24 mouse cellular contexts compared by ENCODE assay signal in the genomic region with DNA sequence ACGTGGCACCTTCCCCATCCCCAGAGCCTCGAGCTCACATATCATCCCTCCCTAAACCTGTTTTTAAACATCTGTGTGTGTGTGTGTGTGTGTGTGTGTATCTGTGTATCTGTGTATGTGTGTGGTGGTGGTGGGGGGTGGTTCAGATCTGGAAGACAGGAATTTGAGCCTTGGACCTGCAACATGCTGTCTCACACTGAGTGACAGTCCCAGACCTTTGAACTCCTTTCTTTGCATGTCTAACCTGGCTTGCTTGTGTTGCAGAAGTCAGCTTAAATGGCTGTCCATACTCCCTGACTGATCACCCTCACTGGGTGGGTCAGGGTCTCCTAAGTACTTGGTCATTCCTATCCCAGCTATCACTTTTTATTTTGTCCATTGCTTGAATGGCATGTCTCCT. TPM values are rescaled to one million over a fixed set of nuclear protein-coding genes. Genes with fewer than 3 reads are reported as not detected.
A peak's percentile ranks its signal among the peaks of the same experiment; 100 is the strongest.
DNase-seq lines count a peak whose midpoint lies in the region; ATAC-seq and TF ChIP-seq lines count a peak whose summit lies in the region.
"Had no signal": no experiment of that assay in that cellular context is flagged by ENCODE, and none has a peak within 500 bp of the region (broad histone marks: within the 10 kb centered on the region; RNA-seq: fewer than 3 reads in every experiment).

No protein-coding gene starts in this region.

- H3K36me3 ChIP-seq in intestine, embryonic 15.5 days = no peaks in the 10 kb centered on the region
- H3K36me3 ChIP-seq in small intestine, adult 2 months (ENCODE audit: control insufficient read depth, insufficient read depth, low read length) = no peaks in the 10 kb centered on the region
- H3K36me3 ChIP-seq: embryonic facial prominence, embryonic 15.5 days; midbrain, embryonic 13.5 days; neural tube, embryonic 13.5 days had no signal

- no peaks in the 10 kb centered on the region for H3K9me3 ChIP-seq in intestine, embryonic 15.5 days
- H3K9me3 ChIP-seq: embryonic facial prominence, embryonic 15.5 days; forebrain, embryonic 13.5 days; megakaryocyte, embryonic 14.5 days; midbrain, embryonic 13.5 days; neural tube, embryonic 13.5 days had no signal

- no peak overlapping the region for H3K4me3 ChIP-seq in embryonic fibroblast, embryonic 13.5 days (ENCODE audit: insufficient read depth, low read length)
- no peak overlapping the region for H3K4me3 ChIP-seq in intestine, embryonic 15.5 days (replicated peaks)
- H3K4me3 ChIP-seq in small intestine, adult 2 months (ENCODE audit: low read depth, low read length) = no peak overlapping the region
- H3K4me3 ChIP-seq: embryonic facial prominence, embryonic 15.5 days; forebrain, embryonic 13.5 days; megakaryocyte, embryonic 14.5 days; midbrain, embryonic 13.5 days; neural tube, embryonic 13.5 days had no signal

- no peak overlapping the region for H3K9ac ChIP-seq in intestine, embryonic 15.5 days
- H3K9ac ChIP-seq: embryonic facial prominence, embryonic 15.5 days; forebrain, embryonic 13.5 days; liver, embryonic 14.5 days; midbrain, embryonic 13.5 days; neural tube, embryonic 13.5 days had no signal

- no peak for TF ChIP-seq CTCF in embryonic fibroblast, embryonic 13.5 days (IDR thresholded peaks at IDR 0.05; ENCODE audit: borderline replicate concordance, insufficient read depth, low read length)
- no peak for TF ChIP-seq CTCF in small intestine, adult 2 months (IDR thresholded peaks at IDR 0.05; ENCODE audit: extremely low read depth, insufficient read length, insufficient replicate concordance, low read depth, low read length)

- H3K27ac ChIP-seq in embryonic fibroblast, embryonic 13.5 days (ENCODE audit: insufficient read depth, low read length) = peak overlapping the region; percentile 38
- peak overlapping the region; percentile 27 for H3K27ac ChIP-seq in intestine, embryonic 15.5 days
- peak overlapping the region; percentile 69 for H3K27ac ChIP-seq in small intestine, adult 2 months (ENCODE audit: insufficient read depth, low read depth, low read length)
- H3K27ac ChIP-seq: embryonic facial prominence, embryonic 15.5 days; forebrain, embryonic 13.5 days; liver, embryonic 14.5 days; midbrain, embryonic 13.5 days; neural tube, embryonic 13.5 days had no signal

- no peaks in the 10 kb centered on the region for H3K27me3 ChIP-seq in intestine, embryonic 15.5 days (replicated peaks)
- no peaks in the 10 kb centered on the region for H3K27me3 ChIP-seq in small intestine, adult 2 months (ENCODE audit: control insufficient read depth, insufficient read depth, low read length)
- H3K27me3 ChIP-seq: embryonic facial prominence, embryonic 15.5 days; forebrain, embryonic 13.5 days; midbrain, embryonic 13.5 days; neural tube, embryonic 13.5 days had no signal

- peaks cover 42% of the 10 kb centered on the region for H3K4me1 ChIP-seq in embryonic fibroblast, embryonic 13.5 days (ENCODE audit: control insufficient read depth, insufficient read depth, low read length)
- H3K4me1 ChIP-seq in intestine, embryonic 15.5 days (replicated peaks) = peaks cover 59% of the 10 kb centered on the region
- H3K4me1 ChIP-seq in small intestine, adult 2 months (ENCODE audit: control insufficient read depth, insufficient read depth, insufficient read length, low read length) = peaks cover 24% of the 10 kb centered on the region

- 87% methylated on average over 2 of the region's 2 CpGs for WGBS in intestine, embryonic 15.5 days
- 82% methylated on average over 2 of the region's 2 CpGs for WGBS in small intestine, adult 2 months

- TF ChIP-seq POLR2A in embryonic fibroblast, embryonic 13.5 days (IDR thresholded peaks at IDR 0.05; ENCODE audit: low read depth, low read length) = no peak
- no peak for TF ChIP-seq POLR2A in small intestine, adult 2 months (IDR thresholded peaks at IDR 0.05; ENCODE audit: low read depth, low read length)

- H3K4me2 ChIP-seq in intestine, embryonic 15.5 days (replicated peaks) = no peak overlapping the region
- H3K4me2 ChIP-seq: embryonic facial prominence, embryonic 15.5 days; forebrain, embryonic 13.5 days; midbrain, embryonic 13.5 days; neural tube, embryonic 13.5 days had no signal

- DNase-seq in kidney, adult 9 months = peak; percentile 80
- DNase-seq in kidney, postnatal 4 days = no peak
- no peak for DNase-seq in lung, adult 18-20 months
- DNase-seq: adrenal gland, postnatal 25 days; B cell, adult 2 months; cerebellum, adult 11-12 months; cerebellum, adult 9-11 months; gastrocnemius, postnatal 10 days; heart, postnatal 14 days; left cerebral cortex, postnatal 4 days; lung, postnatal 36 days; right cerebral cortex, postnatal 4 days; thymus, adult 2 months; thymus, postnatal 4 days had no signal

- peak; percentile 49 for ATAC-seq in intestine, embryonic 15.5 days
- ATAC-seq: forebrain, embryonic 13.5 days; hindbrain, embryonic 16.5 days; midbrain, embryonic 13.5 days had no signal

RNA-seq across cellular contexts. Expression of a gene that starts 58.5 kb away (rescaled TPM):
- polyA plus RNA-seq in embryonic fibroblast, embryonic 13.5 days (2011; ENCODE audit: insufficient read length, low read depth, missing spikeins) = 330 and 348 TPM in 2 replicates
- 35.8 and 36.1 TPM in 2 replicates for polyA plus RNA-seq in intestine, embryonic 15.5 days (2015; fragmentation: Nextera tagmentation; extraction: Ambion mirVana)
- polyA plus RNA-seq in small intestine, adult 2 months (2012; rRNA removed) = 36.3 and 80.3 TPM in 2 replicates
